Mouse (Mus musculus): ENCODE data around the gene Prdx1.

Prdx1 gene

DNA sequence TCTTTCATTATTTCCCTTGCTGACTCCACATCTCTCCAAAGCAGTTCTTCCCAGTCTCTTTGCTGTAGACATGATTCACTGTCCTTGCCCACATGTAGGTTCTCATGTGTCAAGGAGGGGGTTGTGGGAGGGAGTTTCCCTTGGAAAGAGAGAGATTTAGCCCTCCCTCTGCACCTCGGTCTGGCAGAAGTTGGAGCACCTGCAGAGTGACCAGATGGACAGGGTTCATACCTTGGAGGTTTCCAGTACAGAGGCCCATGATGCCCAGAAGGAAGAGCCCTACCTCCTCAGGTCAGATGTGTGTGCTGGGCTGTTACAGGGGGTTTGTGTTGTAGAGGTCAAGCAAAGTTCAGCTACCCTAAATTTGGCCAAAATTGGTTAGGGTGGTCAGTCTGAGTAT is 27.2 kb downstream of the Prdx1 start:
- in situ Hi-C loops (cut with MboI; ENCODE audit: low pct_unique_long_range_greater_than_20kb in 1 of 2, low sequenced_read_pairs in 2 of 2, unreplicated experiment in 1 of 2): loop anchor here in 1 of 2 experiments (25.0 kb wide), 1 partner anchor 275 kb away; the partner anchor contains the start of genes Hectd3 and Urod

DNA sequence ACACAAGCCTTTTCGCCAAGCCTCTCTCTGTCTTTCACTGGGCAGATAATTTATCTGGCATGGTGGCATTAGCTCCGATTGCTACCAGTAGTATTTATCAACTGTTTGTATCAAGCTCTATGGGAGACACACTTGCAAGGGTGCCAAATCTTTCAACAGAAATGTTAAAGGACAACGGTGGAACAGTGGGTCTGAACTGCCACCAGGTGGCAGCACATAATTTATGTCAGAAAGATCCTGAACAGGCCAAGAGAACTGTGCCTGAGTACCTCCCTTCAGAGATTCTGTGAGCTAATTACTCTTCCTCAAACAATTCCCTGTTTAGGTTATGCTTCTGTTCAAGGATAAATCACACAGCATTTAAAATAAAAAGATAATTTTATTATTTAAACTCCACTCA is 34.1 kb downstream of the Prdx1 start:
- in situ Hi-C loops (cut with MboI; ENCODE audit: low pct_unique_long_range_greater_than_20kb in 1 of 2, low sequenced_read_pairs in 2 of 2, unreplicated experiment in 1 of 2): loop anchor here (5.0 to 25.0 kb wide), 2 partner anchors 68 to 268 kb away; partner anchors contain the start of genes Hectd3 (in 1 of the 2) and Urod (in 1 of the 2)

DNA sequence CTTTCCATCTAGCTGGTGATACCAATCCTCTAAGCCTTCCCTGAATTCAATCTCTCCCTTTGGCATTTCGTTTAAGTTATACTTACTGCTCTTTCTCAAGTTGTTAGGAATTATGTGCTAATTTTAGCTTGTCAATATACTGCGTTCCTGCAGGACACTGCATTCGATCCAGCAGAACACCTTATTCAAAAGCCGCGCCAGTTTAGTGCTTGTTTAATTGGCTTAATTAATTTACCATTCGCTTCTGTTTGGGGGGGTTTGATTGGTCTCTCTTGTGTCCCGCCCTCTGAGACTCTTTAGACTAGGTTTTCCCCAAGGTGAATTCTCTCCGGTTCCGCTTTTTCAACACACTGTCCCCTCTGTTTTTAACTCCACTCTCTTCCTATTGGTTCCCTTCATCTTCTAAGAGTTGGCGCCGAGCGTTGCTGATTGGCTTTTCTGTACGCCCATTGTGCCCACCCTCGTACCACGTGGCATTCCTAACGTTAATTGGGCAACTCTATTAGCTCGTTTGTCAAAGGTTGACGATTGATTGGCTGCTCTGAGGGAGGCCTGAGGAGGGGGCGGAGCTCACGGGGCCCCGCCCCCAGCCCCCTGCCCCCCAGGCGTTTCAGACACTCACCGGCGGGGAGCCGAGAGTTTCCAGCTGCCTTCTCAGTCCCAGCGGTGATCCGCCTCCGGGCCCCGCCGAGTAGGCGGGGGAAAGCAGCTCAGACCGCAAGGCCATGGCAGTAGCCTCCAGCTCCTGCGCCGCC is 35.2 kb downstream of the Prdx1 start, which contains the start of gene Tesk2:
Gene Tesk2 (plus strand): TSS at position 606 of the 755 bp plus-strand sequence.
- in situ Hi-C loops (cut with MboI; ENCODE audit: low pct_unique_long_range_greater_than_20kb in 1 of 2, low sequenced_read_pairs in 2 of 2, unreplicated experiment in 1 of 2): loop anchor here in 1 of 2 experiments (25.0 kb wide), 1 partner anchor 267 kb away; the partner anchor contains the start of genes Hectd3 and Urod

DNA sequence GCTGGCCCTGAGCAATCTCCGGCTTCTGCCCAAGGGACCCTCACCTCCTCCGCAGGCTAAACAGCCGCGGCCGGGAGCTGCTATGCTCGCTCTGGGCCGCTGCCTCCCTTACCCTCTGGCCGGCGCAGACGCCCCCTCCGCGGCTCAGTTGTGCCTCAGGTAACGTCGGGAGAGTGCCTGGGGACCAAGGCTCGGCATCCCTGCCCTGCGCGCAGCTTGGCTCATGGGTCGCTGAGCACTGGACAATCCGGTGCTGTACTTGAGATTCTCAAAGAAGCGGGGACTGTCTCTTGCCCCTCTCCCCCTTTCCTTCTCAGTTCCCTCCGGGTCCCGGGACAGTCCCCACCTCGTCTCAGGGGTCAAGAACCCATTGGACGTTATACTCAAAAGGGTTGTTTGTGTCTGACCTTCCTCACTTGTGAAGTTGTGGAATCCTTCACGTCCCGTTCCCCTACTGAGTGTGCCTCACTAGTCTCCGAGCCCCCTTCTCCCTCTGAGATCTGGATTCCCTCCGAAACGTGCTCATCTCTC is 35.8 kb downstream of the Prdx1 start:
- in situ Hi-C loops (cut with MboI; ENCODE audit: low pct_unique_long_range_greater_than_20kb in 1 of 2, low sequenced_read_pairs in 2 of 2, unreplicated experiment in 1 of 2): loop anchor here in 1 of 2 experiments (25.0 kb wide), 1 partner anchor 266 kb away; the partner anchor contains the start of genes Hectd3 and Urod

GRCm38 (mm10) chr4:116722230-116722629 is 36.9 kb downstream of the Prdx1 start:
- in situ Hi-C loops (cut with MboI; ENCODE audit: low pct_unique_long_range_greater_than_20kb in 1 of 2, low sequenced_read_pairs in 2 of 2, unreplicated experiment in 1 of 2): loop anchor here in 1 of 2 experiments (25.0 kb wide), 1 partner anchor 265 kb away; the partner anchor contains the start of genes Hectd3 and Urod

DNA sequence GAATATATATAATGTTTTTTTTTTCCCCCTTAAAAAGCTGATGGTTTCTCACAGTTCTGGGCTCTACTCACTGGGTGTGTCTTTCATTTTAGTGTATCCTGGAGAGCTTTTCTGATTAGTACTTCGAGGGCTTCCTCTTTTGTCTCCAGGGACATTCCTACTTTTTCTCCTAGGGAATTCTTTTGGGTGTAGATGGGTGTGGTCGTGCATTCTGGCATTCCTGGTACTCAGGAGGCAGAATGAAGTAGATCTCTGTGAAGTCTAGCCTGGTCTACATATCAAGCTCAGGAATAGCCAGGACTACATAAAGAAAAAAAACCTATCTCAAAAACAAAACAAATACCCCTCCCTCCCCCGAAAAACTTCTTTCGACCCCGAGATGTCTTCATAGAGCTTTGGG is 40.1 kb downstream of the Prdx1 start:
- in situ Hi-C loops (cut with MboI; ENCODE audit: low pct_unique_long_range_greater_than_20kb in 1 of 2, low sequenced_read_pairs in 2 of 2, unreplicated experiment in 1 of 2): no loop called here

GRCm38 (mm10) chr4:116727401-116727800 is 42.1 kb downstream of the Prdx1 start:
- in situ Hi-C loops (cut with MboI; ENCODE audit: low pct_unique_long_range_greater_than_20kb in 1 of 2, low sequenced_read_pairs in 2 of 2, unreplicated experiment in 1 of 2): no loop called here

DNA sequence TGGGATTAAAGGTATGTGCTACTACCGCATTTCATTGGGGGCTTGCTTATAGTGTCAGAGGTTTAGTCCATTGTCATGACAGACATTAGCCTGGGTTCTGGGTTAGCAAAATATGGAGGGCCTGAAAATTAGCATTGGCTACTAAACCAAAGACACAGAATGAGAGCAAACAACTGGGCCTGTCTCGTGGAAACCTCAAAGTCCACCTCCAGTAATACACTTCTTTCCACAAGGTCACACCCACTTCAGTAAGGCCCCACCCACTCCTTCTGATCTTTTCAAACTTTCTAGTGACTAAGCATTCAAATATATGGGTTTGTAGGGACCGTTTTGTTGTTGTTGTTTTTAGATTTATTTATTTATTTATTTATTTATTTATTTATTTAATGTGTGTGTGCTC is 44.2 kb downstream of the Prdx1 start:
- in situ Hi-C loops (cut with MboI; ENCODE audit: low pct_unique_long_range_greater_than_20kb in 1 of 2, low sequenced_read_pairs in 2 of 2, unreplicated experiment in 1 of 2): no loop called here

GRCm38 (mm10) chr4:116731077-116731476 is 45.7 kb downstream of the Prdx1 start:
- in situ Hi-C loops (cut with MboI; ENCODE audit: low pct_unique_long_range_greater_than_20kb in 1 of 2, low sequenced_read_pairs in 2 of 2, unreplicated experiment in 1 of 2): no loop called here

GRCm38 (mm10) chr4:116732355-116732754 is 47.0 kb downstream of the Prdx1 start:
- in situ Hi-C loops (cut with MboI; ENCODE audit: low pct_unique_long_range_greater_than_20kb in 1 of 2, low sequenced_read_pairs in 2 of 2, unreplicated experiment in 1 of 2): no loop called here

DNA sequence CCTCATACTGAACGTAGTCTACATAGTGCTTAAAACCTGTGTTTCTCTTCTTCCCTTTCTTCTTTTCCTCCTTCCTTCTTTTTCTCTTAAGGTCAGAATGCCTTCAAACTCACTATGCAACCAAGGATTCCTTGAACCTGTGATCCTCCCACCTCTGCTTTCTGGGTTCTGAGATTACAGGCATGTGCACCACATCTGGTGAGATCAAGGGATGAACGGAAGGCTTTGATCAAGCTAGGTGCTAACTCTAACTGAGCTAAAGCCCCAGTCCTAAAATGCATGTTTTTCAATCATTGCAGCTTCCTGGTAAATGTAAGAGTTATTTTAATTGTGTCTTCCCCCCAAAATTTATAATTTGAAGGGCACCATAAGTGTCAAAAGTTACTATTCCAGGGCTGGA is 49.7 kb downstream of the Prdx1 start:
- in situ Hi-C loops (cut with MboI; ENCODE audit: low pct_unique_long_range_greater_than_20kb in 1 of 2, low sequenced_read_pairs in 2 of 2, unreplicated experiment in 1 of 2): no loop called here

DNA sequence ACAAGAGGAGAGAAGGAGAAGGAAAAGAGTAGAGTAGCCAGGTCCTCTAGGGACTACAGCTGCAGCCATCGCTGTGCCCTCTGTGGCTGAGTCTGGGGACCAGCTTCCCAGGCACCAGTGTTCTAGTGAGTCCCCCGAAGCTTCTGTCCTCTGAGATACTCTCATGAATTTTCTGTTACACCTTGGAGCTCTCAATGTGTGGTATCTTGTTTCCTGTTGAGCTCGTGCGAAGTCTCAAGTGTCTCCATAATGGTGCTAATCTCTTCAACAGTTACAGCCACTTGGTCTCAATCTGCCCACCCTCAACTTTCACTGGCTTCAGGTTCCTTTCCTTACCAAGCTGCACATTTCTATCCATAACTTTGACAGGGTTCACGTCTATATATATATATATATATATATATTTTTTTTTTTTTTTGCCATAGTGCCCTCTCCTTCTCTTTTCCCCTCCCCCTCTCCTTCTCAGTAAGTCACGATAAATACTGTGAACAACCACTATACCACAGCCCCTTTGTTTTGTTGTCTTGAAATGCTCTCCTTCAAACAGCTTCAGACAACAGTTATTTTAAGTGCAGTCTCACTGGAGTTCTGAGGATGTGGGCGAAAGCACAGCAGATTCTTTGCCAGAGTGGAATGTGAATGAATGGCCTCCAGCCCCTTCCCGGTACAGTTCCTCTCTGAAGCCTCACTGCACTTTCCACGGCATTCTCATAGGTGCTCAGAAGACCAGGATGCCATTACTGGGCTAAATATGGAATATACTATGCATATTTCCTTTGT is 53.8 kb downstream of the Prdx1 start:
- in situ Hi-C loops (cut with MboI; ENCODE audit: low pct_unique_long_range_greater_than_20kb in 1 of 2, low sequenced_read_pairs in 2 of 2, unreplicated experiment in 1 of 2): no loop called here

GRCm38 (mm10) chr4:116749750-116750149 is 64.4 kb downstream of the Prdx1 start:
- in situ Hi-C loops (cut with MboI; ENCODE audit: low pct_unique_long_range_greater_than_20kb in 1 of 2, low sequenced_read_pairs in 2 of 2, unreplicated experiment in 1 of 2): no loop called here
